Mouse (Mus musculus) neural tube, embryonic 15.5 days (tissue): ENCODE measurements around the gene Crip3. TPM values are rescaled to one million over a fixed set of nuclear protein-coding genes. Genes with fewer than 3 reads are reported as not detected.
A peak's percentile ranks its signal among the peaks of the same experiment; 100 is the strongest.

Source experiments
- ATAC-seq: fragments of 200-750 bp; cut with Nextera tagmentation; 2 replicates; pipeline ENCODE4 v1.8.0; 2017; ENCODE audit warnings: mild to moderate bottlenecking, moderate TSS enrichment, moderate library complexity; ENCODE audit not compliant: low FRiP score
- H3K27ac ChIP-seq: fragments of 300-500 bp; sonication (generic); replicated peaks from 2 replicates; pipeline ENCODE4 v1.5.1; 2015; ENCODE audit warnings: mild to moderate bottlenecking, inconsistent platforms
- H3K27me3 ChIP-seq: fragments of 300-500 bp; sonication (generic); replicated peaks from 2 replicates; pipeline ENCODE4 v1.6.1; 2015; ENCODE audit warnings: inconsistent platforms
- H3K36me3 ChIP-seq: fragments of 300-500 bp; sonication (generic); 2 replicates; pipeline ENCODE4 v1.6.1; 2015; ENCODE audit warnings: inconsistent platforms
- H3K4me1 ChIP-seq: fragments of 300-500 bp; sonication (generic); 2 replicates; pipeline ENCODE4 v1.6.1; 2015; ENCODE audit warnings: inconsistent platforms
- H3K4me2 ChIP-seq: fragments of 300-500 bp; sonication (generic); 2 replicates; pipeline ENCODE4 v1.6.1; 2015; ENCODE audit warnings: inconsistent platforms, mild to moderate bottlenecking, moderate library complexity
- H3K4me3 ChIP-seq: fragments of 300-500 bp; sonication (generic); replicated peaks from 2 replicates; pipeline ENCODE4 v1.5.1; 2015; ENCODE audit warnings: mild to moderate bottlenecking, inconsistent platforms
- H3K9ac ChIP-seq: fragments of 300-500 bp; sonication (generic); replicated peaks from 2 replicates; pipeline ENCODE4 v1.6.1; 2015; ENCODE audit warnings: mild to moderate bottlenecking, inconsistent platforms
- H3K9me3 ChIP-seq: fragments of 300-500 bp; sonication (generic); replicated peaks from 2 replicates; pipeline ENCODE4 v1.6.1; 2016; ENCODE audit warnings: inconsistent platforms
- WGBS: fragments of 180-500 bp; shearing (Covaris S2); methylation state at CpG from one replicate; pipeline ENCODE4 v1.1.7; 2015; ENCODE audit warnings: mixed read lengths; 5-methylcytosine and 5-hydroxymethylcytosine counted together
- polyA plus RNA-seq: library from polyadenylated mRNA; unstranded; fragments of >200 nt; fragmentation: Nextera tagmentation; extraction: Ambion mirVana; gene quantifications from 2 replicates; pipeline ENCODE4 v1.2.1, GENCODE M21; 2015

Gene Crip3
- 2.7 and 43.4 TPM in 2 replicates for polyA plus RNA-seq

- H3K27ac ChIP-seq, result no peak within 1 kb of the TSS
- no peaks in the 10 kb centered on the region for H3K9me3 ChIP-seq
- H3K27me3 ChIP-seq, result no peaks in the 10 kb centered on the region
- no peak within 1 kb of the TSS for H3K9ac ChIP-seq
- H3K36me3 ChIP-seq, result peaks cover 11% of the 10 kb centered on the region
- no peak within 1 kb of the TSS for H3K4me3 ChIP-seq
- peaks cover 3% of the 10 kb centered on the region; the same call in 1 of the 2 replicates for H3K4me1 ChIP-seq
- 11% methylated on average over 18 of the region's 18 CpGs for WGBS
- H3K4me2 ChIP-seq, result peak within 1 kb of the TSS; percentile 37
- ATAC-seq, result no peak
Observed at GRCm38 (mm10) chr17:46428761-46429414, at the start of gene Crip3. Gene Crip3, plus strand, starts transcription at chr17:46428926.

- H3K9ac ChIP-seq, result peak within 1 kb of the TSS; percentile 96
- peaks cover 17% of the 10 kb centered on the region for H3K4me1 ChIP-seq
- peak within 1 kb of the TSS; percentile 87 for H3K4me2 ChIP-seq
- peak within 1 kb of the TSS; percentile 95 for H3K4me3 ChIP-seq
- no peaks in the 10 kb centered on the region for H3K27me3 ChIP-seq
- peak; percentile 99 for ATAC-seq
- peak within 1 kb of the TSS; percentile 92 for H3K27ac ChIP-seq
- 0% methylated on average over 17 of the region's 105 CpGs for WGBS
- no peaks in the 10 kb centered on the region for H3K9me3 ChIP-seq
- peaks cover 10% of the 10 kb centered on the region for H3K36me3 ChIP-seq
Observed at GRCm38 (mm10) chr17:46383294-46384060, 45.2 kb upstream of the Crip3 start, which contains the start of gene Zfp318. Gene Zfp318, plus strand, starts transcription at chr17:46383731.

- Histone ChIP-seq H3K4me2 (peak overlapping the region; percentile 87), H3K36me3 (peaks cover 15% of the 10 kb centered on the region), H3K4me3 (peak overlapping the region; percentile 95), H3K9me3 (no peaks in the 10 kb centered on the region), H3K27ac (peak overlapping the region; percentile 92), H3K4me1 (peaks cover 17% of the 10 kb centered on the region), H3K9ac (peak overlapping the region; percentile 96), H3K27me3 (no peaks in the 10 kb centered on the region)
- ATAC-seq, result peak; percentile 35
- WGBS, result 1% methylated on average over 55 of the region's 70 CpGs
Observed at GRCm38 (mm10) chr17:46384061-46384801, 44.5 kb upstream of the Crip3 start.

- Histone ChIP-seq H3K4me3 (no peak overlapping the region), H3K4me1 (peaks cover 17% of the 10 kb centered on the region), H3K4me2 (no peak overlapping the region), H3K9me3 (no peaks in the 10 kb centered on the region), H3K36me3 (peaks cover 29% of the 10 kb centered on the region), H3K27ac (no peak overlapping the region), H3K9ac (no peak overlapping the region), H3K27me3 (no peaks in the 10 kb centered on the region)
- no peak for ATAC-seq
- WGBS, result 86% methylated on average over 3 of the region's 3 CpGs
Observed at GRCm38 (mm10) chr17:46388200-46388599, 40.5 kb upstream of the Crip3 start.

- no peaks in the 10 kb centered on the region for H3K27me3 ChIP-seq
Observed at GRCm38 (mm10) chr17:46393012-46393411, 35.7 kb upstream of the Crip3 start.

GRCm38 (mm10) chr17:46394631-46395030 lies 34.1 kb upstream of the Crip3 start:
- no peaks in the 10 kb centered on the region for H3K27me3 ChIP-seq
- no peak overlapping the region for H3K27ac ChIP-seq
- H3K36me3 ChIP-seq, result peaks cover 60% of the 10 kb centered on the region
- H3K9ac ChIP-seq, result no peak overlapping the region
- H3K9me3 ChIP-seq, result no peaks in the 10 kb centered on the region
- no peak for ATAC-seq
- H3K4me2 ChIP-seq, result no peak overlapping the region
- H3K4me3 ChIP-seq, result no peak overlapping the region
- WGBS, result 86% methylated on average over 1 of the region's 1 CpGs
- H3K4me1 ChIP-seq, result no peaks in the 10 kb centered on the region

More at GRCm38 (mm10) chr17:46393012-46393411, 35.7 kb upstream of the Crip3 start:
- H3K9me3 ChIP-seq, result no peaks in the 10 kb centered on the region
- no peak overlapping the region for H3K4me3 ChIP-seq
- no peak overlapping the region for H3K27ac ChIP-seq
- H3K36me3 ChIP-seq, result peaks cover 58% of the 10 kb centered on the region
- no peak overlapping the region for H3K4me2 ChIP-seq
- ATAC-seq, result no peak
- WGBS, result 44% methylated on average over 2 of the region's 2 CpGs
- no peaks in the 10 kb centered on the region for H3K4me1 ChIP-seq
- H3K9ac ChIP-seq, result no peak overlapping the region

- H3K4me2 ChIP-seq, result no peak overlapping the region
- no peaks in the 10 kb centered on the region for H3K9me3 ChIP-seq
- H3K36me3 ChIP-seq, result peaks cover 70% of the 10 kb centered on the region
- 23% methylated on average over 3 of the region's 3 CpGs for WGBS
- H3K4me1 ChIP-seq, result no peaks in the 10 kb centered on the region
- H3K9ac ChIP-seq, result no peak overlapping the region
- H3K4me3 ChIP-seq, result no peak overlapping the region
- H3K27me3 ChIP-seq, result no peaks in the 10 kb centered on the region
- ATAC-seq, result no peak
- no peak overlapping the region for H3K27ac ChIP-seq
Observed at GRCm38 (mm10) chr17:46408478-46408877, 20.2 kb upstream of the Crip3 start.

- Histone ChIP-seq H3K4me1 (no peaks in the 10 kb centered on the region), H3K4me3 (no peak overlapping the region), H3K9ac (no peak overlapping the region), H3K27me3 (no peaks in the 10 kb centered on the region), H3K36me3 (peaks cover 28% of the 10 kb centered on the region), H3K9me3 (no peaks in the 10 kb centered on the region), H3K27ac (no peak overlapping the region), H3K4me2 (no peak overlapping the region)
- 74% methylated on average over 5 of the region's 5 CpGs for WGBS
- ATAC-seq, result no peak
Observed at GRCm38 (mm10) chr17:46418628-46419027, 10.1 kb upstream of the Crip3 start.

- no peaks in the 10 kb centered on the region for H3K27me3 ChIP-seq
- no peak overlapping the region for H3K4me3 ChIP-seq
- H3K9ac ChIP-seq, result no peak overlapping the region
- H3K4me1 ChIP-seq, result no peaks in the 10 kb centered on the region
- H3K36me3 ChIP-seq, result peaks cover 20% of the 10 kb centered on the region
- H3K4me2 ChIP-seq, result no peak overlapping the region
- H3K9me3 ChIP-seq, result no peaks in the 10 kb centered on the region
- no peak for ATAC-seq
- no peak overlapping the region for H3K27ac ChIP-seq
Observed at GRCm38 (mm10) chr17:46419717-46420116, 9.0 kb upstream of the Crip3 start.

GRCm38 (mm10) chr17:46426496-46426895 lies 2.2 kb upstream of the Crip3 start:
- no peak overlapping the region for H3K27ac ChIP-seq
- no peaks in the 10 kb centered on the region for H3K4me1 ChIP-seq
- no peak overlapping the region for H3K9ac ChIP-seq
- no peaks in the 10 kb centered on the region for H3K9me3 ChIP-seq
- H3K27me3 ChIP-seq, result no peaks in the 10 kb centered on the region
- peaks cover 11% of the 10 kb centered on the region for H3K36me3 ChIP-seq
- no peak overlapping the region for H3K4me2 ChIP-seq
- no peak for ATAC-seq
- no peak overlapping the region for H3K4me3 ChIP-seq

- Histone ChIP-seq H3K4me2 (peak overlapping the region; percentile 38), H3K9me3 (no peaks in the 10 kb centered on the region), H3K27ac (no peak overlapping the region), H3K36me3 (no peaks in the 10 kb centered on the region), H3K27me3 (0 out of 2 replicates have a peak, but pooled peaks cover 6% of the 10 kb centered on the region), H3K4me3 (0 out of 2 replicates have a peak overlapping the region, but pooled peaks have one; percentile 1), H3K4me1 (peaks cover 11% of the 10 kb centered on the region), H3K9ac (no peak overlapping the region)
- ATAC-seq, result no peak
- 2% methylated on average over 17 of the region's 17 CpGs for WGBS
Observed at GRCm38 (mm10) chr17:46433627-46434026, 4.9 kb downstream of the Crip3 start.
